Mouse (Mus musculus): ENCODE measurements around the gene Psmb9. TPM values are rescaled to one million over a fixed set of nuclear protein-coding genes. Genes with fewer than 3 reads are reported as not detected.
A peak's percentile ranks its signal among the peaks of the same experiment; 100 is the strongest.
"Not testable (repeated sequence)": the region's sequence is repeated elsewhere in the genome, so short reads cannot be mapped to it uniquely, and the experiment has no call there.

Psmb9 gene
- polyA plus RNA-seq, 1 experiment from 2014 or later = 1.3 TPM

GRCm38 (mm10) chr17:34170877-34171498, 16.6 kb downstream of the Psmb9 start:
- peak; percentile 71 for DNase-seq (ENCODE audit: extremely low spot score, low spot score)
- Histone ChIP-seq H3K27me3 (ENCODE audit: poor library complexity, severe bottlenecking) (no peaks in the 10 kb centered on the region), H3K27ac (no peak overlapping the region), H3K4me3 (no peak overlapping the region), H3K36me3 (replicated peaks) (no peaks in the 10 kb centered on the region), H3K9me3 (no peaks in the 10 kb centered on the region; the same call in 1 of the 2 replicates), H3K4me1 (no peaks in the 10 kb centered on the region)
- WGBS = 46% methylated on average over 13 of the region's 13 CpGs

- Histone ChIP-seq H3K4me3 (no peak overlapping the region), H3K36me3 (replicated peaks) (no peaks in the 10 kb centered on the region), H3K9me3 (peaks cover under 1% of the 10 kb centered on the region; the same call in 1 of the 2 replicates), H3K4me1 (no peaks in the 10 kb centered on the region), H3K27ac (no peak overlapping the region), H3K27me3 (ENCODE audit: poor library complexity, severe bottlenecking) (no peaks in the 10 kb centered on the region)
- 35% methylated on average over 4 of the region's 4 CpGs for WGBS
- DNase-seq (ENCODE audit: extremely low spot score, low spot score) = no peak
Observed at GRCm38 (mm10) chr17:34170487-34170876, 17.1 kb downstream of the Psmb9 start.

GRCm38 (mm10) chr17:34169279-34169678, 18.3 kb downstream of the Psmb9 start:
- H3K4me3 ChIP-seq = no peak overlapping the region
- peaks cover 4% of the 10 kb centered on the region; the same call in 1 of the 2 replicates for H3K9me3 ChIP-seq
- no peak overlapping the region for H3K27ac ChIP-seq
- WGBS = 2% methylated on average over 2 of the region's 2 CpGs
- peak; percentile 31 for DNase-seq (ENCODE audit: extremely low spot score, low spot score)
- no peaks in the 10 kb centered on the region for H3K4me1 ChIP-seq
- H3K36me3 ChIP-seq (replicated peaks) = no peaks in the 10 kb centered on the region
- H3K27me3 ChIP-seq (ENCODE audit: poor library complexity, severe bottlenecking) = no peaks in the 10 kb centered on the region

DNA sequence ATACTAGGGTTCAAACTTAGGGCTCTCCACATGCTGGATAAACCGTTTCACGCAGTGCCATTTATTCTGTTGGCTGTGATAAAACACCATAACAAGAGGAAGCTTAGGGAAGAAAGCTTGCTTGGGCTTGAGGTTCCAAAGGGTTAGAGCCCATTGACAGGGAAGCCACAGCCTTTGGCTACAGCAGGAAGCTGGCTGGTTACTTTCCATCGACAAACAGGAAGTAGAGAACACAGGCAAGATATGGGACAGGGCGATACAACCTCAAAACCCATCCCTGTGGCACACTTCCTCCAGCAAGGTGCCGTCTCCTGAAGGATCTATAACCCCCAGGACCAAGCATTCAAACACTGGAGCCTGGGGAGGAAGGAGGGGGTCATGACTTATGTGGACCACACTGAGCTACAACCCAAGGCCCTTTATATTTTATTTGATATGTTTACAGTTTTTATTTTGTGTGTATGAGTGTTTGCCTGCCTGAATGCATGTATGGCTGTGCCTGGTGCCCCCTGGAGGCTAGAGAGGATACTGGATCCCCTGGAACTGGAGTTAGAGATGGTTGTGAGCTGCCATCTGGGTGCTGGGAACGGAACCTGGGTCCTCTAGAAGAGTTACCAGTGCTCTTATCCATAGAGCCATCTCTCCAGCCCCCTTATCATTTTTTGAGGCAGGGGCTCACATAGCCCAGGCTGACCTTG, 22.4 kb downstream of the Psmb9 start:
- H3K36me3 ChIP-seq (replicated peaks) = no peaks in the 10 kb centered on the region
- 87% methylated on average over 6 of the region's 6 CpGs for WGBS
- no peaks in the 10 kb centered on the region for H3K4me1 ChIP-seq
- peaks cover 9% of the 10 kb centered on the region; the same call in 1 of the 2 replicates for H3K9me3 ChIP-seq
- H3K4me3 ChIP-seq = no peak overlapping the region
- no peak overlapping the region for H3K27ac ChIP-seq
- no peaks in the 10 kb centered on the region for H3K27me3 ChIP-seq (ENCODE audit: poor library complexity, severe bottlenecking)
- no peak for DNase-seq (ENCODE audit: extremely low spot score, low spot score)

DNA sequence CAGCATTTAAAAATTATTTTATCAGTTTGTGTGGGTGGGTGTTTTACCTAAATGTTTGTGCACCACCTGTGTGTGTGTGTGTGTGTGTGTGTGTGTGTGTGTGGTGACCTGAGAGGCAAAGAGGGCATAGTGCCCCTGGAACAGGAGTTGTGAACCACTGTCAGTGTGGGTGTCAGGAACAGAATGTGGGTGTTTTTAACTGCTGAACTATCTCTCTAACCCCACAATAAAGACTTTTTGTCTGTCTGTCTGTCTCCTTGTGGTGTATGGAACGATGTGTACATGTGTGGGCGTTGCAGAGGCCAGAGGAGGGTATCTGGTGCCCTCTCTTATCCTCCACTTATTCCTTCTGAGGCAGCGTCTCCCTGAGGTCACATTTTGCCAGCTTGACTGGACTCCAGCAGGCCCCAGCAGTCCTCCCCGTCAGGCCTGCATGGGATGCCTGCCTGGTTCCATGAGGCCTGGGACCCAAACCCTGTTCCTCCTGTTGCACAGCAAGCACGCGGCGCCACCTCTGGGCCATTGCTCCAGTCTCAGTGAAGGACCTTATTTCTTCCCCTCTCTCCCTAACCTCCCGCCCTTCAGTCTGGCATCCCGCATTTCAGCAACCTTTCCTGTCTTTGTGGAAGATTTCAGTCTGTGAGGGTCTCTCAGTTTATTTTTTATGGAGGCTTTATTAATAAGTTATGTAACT, 23.2 kb downstream of the Psmb9 start:
- 42% methylated on average over 9 of the region's 9 CpGs for WGBS
- DNase-seq (ENCODE audit: extremely low spot score, low spot score) = no peak

DNA sequence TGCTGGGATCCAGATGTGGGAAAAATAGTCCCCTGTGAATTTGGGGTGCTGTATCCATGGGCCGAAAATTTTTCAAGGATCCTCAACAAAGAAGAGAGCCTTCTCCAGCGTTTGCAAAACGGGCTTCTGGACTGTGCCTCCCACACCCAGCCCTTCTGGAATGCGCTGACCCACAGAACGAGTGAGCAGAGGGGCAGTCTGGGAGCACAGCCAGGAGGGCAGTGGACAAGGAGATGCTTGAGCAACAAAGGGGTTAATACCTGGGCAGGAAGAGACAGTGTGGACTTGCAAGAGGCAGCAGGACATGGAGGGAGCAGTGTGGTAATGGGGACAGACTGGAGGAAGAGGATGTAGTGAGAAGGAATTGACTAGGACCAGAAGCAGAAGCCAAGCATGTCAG, 32.0 kb downstream of the Psmb9 start:
- no peak overlapping the region for H3K4me3 ChIP-seq
- H3K27ac ChIP-seq = no peak overlapping the region
- no peaks in the 10 kb centered on the region for H3K9me3 ChIP-seq
- no peaks in the 10 kb centered on the region for H3K36me3 ChIP-seq (replicated peaks)
- DNase-seq (ENCODE audit: extremely low spot score, low spot score) = no peak
- H3K27me3 ChIP-seq (ENCODE audit: poor library complexity, severe bottlenecking) = no peaks in the 10 kb centered on the region
- H3K4me1 ChIP-seq = no peaks in the 10 kb centered on the region
- 66% methylated on average over 5 of the region's 5 CpGs for WGBS

More for the DNA sequence above, 23.2 kb downstream of the Psmb9 start:
- Histone ChIP-seq H3K27me3 (ENCODE audit: poor library complexity, severe bottlenecking) (no peaks in the 10 kb centered on the region), H3K4me1 (no peaks in the 10 kb centered on the region), H3K27ac (no peak overlapping the region), H3K36me3 (replicated peaks) (no peaks in the 10 kb centered on the region), H3K9me3 (peaks cover 9% of the 10 kb centered on the region; the same call in 1 of the 2 replicates), H3K4me3 (no peak overlapping the region)

DNA sequence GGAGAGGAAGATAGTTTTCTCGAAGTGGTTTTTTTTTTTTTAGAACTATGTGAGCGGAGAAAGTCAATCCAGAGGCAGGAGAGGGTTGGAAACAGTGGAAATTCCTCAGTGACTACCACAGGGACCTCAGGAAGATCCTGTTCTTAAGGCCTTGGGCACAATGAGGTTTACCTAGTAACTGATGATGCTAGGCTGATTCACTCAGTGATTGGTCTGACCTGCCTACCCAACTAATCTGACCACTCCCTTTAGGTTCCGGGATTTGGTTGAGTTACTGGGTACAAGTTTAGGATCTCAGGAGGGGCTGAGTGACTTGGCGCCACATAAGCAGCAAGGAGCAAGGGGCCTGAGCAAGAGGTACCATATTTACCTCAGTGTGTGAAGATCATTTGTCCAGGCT, 34.6 kb downstream of the Psmb9 start, which contains the start of gene H2-DMb1:
H2-DMb1 (plus strand) TSS at position 150 of the 400 bp plus-strand sequence.
- H3K27me3 ChIP-seq (ENCODE audit: poor library complexity, severe bottlenecking) = 0 out of 2 replicates have a peak, but pooled peaks cover under 1% of the 10 kb centered on the region
- H3K27ac ChIP-seq = no peak within 1 kb of the TSS
- H3K9me3 ChIP-seq = no peaks in the 10 kb centered on the region
- no peaks in the 10 kb centered on the region for H3K36me3 ChIP-seq (replicated peaks)
- WGBS = 63% methylated on average over 4 of the region's 4 CpGs
- no peak for DNase-seq (ENCODE audit: extremely low spot score, low spot score)
- H3K4me1 ChIP-seq = no peaks in the 10 kb centered on the region
- H3K4me3 ChIP-seq = no peak within 1 kb of the TSS

DNA sequence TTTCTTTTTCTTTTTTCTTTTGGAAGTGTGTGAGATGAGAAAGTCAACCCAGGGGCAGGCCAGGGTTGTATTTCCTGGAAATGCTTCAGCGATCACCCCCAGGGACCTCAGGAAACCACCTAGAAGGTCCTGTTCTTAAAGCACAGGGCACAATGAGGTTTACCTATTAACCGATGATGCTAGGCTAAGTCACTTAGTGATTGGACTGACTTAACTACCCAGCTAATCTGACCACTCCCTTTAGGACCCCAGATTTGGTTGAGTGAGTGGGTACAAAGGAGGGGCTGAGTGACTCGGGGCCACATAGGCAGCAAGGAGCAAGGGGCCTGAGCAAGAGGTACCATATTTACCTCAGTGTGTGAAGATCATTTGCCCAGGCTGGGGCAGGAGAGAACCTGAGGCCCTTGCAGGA, 42.6 kb downstream of the Psmb9 start:
- H3K27ac ChIP-seq = no peak overlapping the region
- no peaks in the 10 kb centered on the region for H3K36me3 ChIP-seq (replicated peaks)
- peaks cover 12% of the 10 kb centered on the region for H3K4me1 ChIP-seq
- DNase-seq (ENCODE audit: extremely low spot score, low spot score) = no peak
- 79% methylated on average over 3 of the region's 3 CpGs for WGBS
- no peaks in the 10 kb centered on the region for H3K9me3 ChIP-seq
- peaks cover 27% of the 10 kb centered on the region for H3K27me3 ChIP-seq (ENCODE audit: poor library complexity, severe bottlenecking)
- no peak overlapping the region for H3K4me3 ChIP-seq

- not testable (repeated sequence) for DNase-seq (ENCODE audit: extremely low spot score, low spot score); H3K27ac ChIP-seq; H3K9me3 ChIP-seq; H3K4me3 ChIP-seq; H3K36me3 ChIP-seq (replicated peaks)
- 92% methylated on average over 4 of the region's 4 CpGs for WGBS
- Histone ChIP-seq H3K4me1 (peaks cover 19% of the 10 kb centered on the region), H3K27me3 (ENCODE audit: poor library complexity, severe bottlenecking) (peaks cover 35% of the 10 kb centered on the region)
Observed at GRCm38 (mm10) chr17:34144221-34144620, 43.3 kb downstream of the Psmb9 start.

GRCm38 (mm10) chr17:34143461-34143860, 44.1 kb downstream of the Psmb9 start:
- no peak overlapping the region for H3K4me3 ChIP-seq
- 73% methylated on average over 5 of the region's 5 CpGs for WGBS
- peaks cover 23% of the 10 kb centered on the region for H3K4me1 ChIP-seq
- no peak for DNase-seq (ENCODE audit: extremely low spot score, low spot score)
- H3K27me3 ChIP-seq (ENCODE audit: poor library complexity, severe bottlenecking) = peaks cover 42% of the 10 kb centered on the region
- H3K36me3 ChIP-seq (replicated peaks) = no peaks in the 10 kb centered on the region
- H3K9me3 ChIP-seq = no peaks in the 10 kb centered on the region
- H3K27ac ChIP-seq = no peak overlapping the region

DNA sequence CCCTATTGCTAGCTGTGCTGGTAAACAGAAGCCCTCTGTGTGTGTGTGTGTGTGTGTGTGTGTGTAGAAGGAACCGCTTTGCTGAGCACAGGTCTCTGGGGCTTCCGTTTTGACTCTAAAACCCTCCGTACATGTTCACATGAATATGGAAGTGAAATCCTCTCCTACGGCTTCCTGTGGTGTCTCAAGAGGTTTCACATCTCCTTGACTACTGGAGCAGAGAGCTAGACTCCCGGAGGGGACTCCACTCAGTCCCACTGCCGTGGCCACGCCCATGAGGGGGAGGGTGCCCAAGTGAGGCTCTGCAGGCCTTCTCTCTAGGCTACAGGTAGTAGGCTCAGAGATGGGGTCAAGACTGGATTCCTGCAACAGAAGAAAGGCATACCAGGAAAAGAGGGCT, 44.5 kb downstream of the Psmb9 start, which contains the start of gene H2-DMb2:
H2-DMb2 (plus strand) TSS at position 275 of the 400 bp plus-strand sequence.
- Histone ChIP-seq H3K27me3 (ENCODE audit: poor library complexity, severe bottlenecking) (peaks cover 47% of the 10 kb centered on the region), H3K4me3 (no peak within 1 kb of the TSS), H3K27ac (no peak within 1 kb of the TSS), H3K9me3 (no peaks in the 10 kb centered on the region), H3K36me3 (replicated peaks) (no peaks in the 10 kb centered on the region), H3K4me1 (peaks cover 23% of the 10 kb centered on the region)
- DNase-seq (ENCODE audit: extremely low spot score, low spot score) = no peak
- 45% methylated on average over 7 of the region's 7 CpGs for WGBS

DNA sequence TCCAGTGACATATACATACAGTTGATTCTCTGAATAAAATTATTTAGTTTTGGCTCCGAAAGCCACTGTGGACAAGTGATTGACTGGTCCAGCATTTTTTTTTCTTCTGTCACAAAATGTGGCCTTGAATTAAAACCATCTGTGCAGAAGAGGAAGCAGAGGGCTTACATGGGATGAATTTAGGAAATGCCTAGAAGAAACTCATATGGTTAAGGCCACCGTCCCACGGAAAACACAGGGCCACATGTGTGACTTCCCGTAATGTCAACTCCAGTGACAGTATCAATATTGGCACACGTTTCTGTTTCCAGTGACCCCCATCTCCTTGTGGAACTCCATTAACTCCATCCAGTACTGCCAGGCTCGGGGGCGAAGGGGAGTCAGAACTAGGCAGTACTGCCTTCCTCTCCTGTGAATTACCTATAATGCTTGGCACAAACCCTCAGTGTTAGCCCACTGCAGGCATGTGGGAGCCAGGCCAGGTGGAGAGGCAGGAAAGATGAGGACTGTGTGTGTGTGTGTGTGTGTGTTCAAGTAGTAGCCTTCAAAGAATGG, 45.0 kb downstream of the Psmb9 start:
- Histone ChIP-seq H3K9me3 (no peaks in the 10 kb centered on the region), H3K4me3 (no peak overlapping the region), H3K4me1 (peaks cover 23% of the 10 kb centered on the region), H3K36me3 (replicated peaks) (no peaks in the 10 kb centered on the region), H3K27me3 (ENCODE audit: poor library complexity, severe bottlenecking) (peaks cover 49% of the 10 kb centered on the region), H3K27ac (no peak overlapping the region)
- no peak for DNase-seq (ENCODE audit: extremely low spot score, low spot score)
- WGBS = 80% methylated on average over 7 of the region's 7 CpGs
